Mouse (Mus musculus): ENCODE results near the gene Glp1r. TPM values are rescaled to one million over a fixed set of nuclear protein-coding genes. Genes with fewer than 3 reads are reported as not detected.

Glp1r gene
- not detected for polyA plus RNA-seq (2017; shearing (Covaris generic))

DNA sequence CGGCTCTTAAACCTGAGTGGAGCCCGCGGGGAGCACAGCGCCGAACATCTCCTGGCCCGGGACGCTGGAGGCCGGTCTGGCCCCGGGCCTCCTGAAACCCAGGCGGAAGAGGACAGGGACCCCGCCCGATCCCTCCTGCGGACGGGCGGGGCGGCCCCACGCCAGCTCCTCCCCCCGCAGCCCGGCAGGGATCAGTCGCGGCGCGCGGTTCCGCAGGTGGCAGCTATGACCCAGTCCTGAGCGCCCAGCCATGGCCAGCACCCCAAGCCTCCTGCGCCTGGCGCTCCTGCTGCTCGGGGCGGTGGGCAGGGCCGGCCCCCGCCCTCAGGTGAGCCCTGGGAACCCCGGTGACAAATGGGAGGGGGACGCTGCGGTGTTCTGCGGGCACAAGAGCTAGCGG is at the start of gene Glp1r:
TSS of gene Glp1r (plus strand) at position 191 of the 400 bp plus-strand sequence.

GRCm38 (mm10) chr17:30954340-30954739 is 52.7 kb downstream of the Glp1r start, which contains the start of gene Umodl1:
Gene Umodl1 (plus strand): TSS chr17:30954640.

Other genes starting within 250 kb of the Glp1r start
- not detected for gene Umodl1, start 52.8 kb downstream of the Glp1r start, polyA plus RNA-seq (2017; shearing (Covaris generic))
- 65.7 TPM for gene Abcg1, start 155.9 kb downstream of the Glp1r start, polyA plus RNA-seq (2017; shearing (Covaris generic))
- gene Tff3, start 227.8 kb downstream of the Glp1r start, polyA plus RNA-seq (2017; shearing (Covaris generic)) = not detected
- not detected for gene Tff2, start 242.5 kb downstream of the Glp1r start, polyA plus RNA-seq (2017; shearing (Covaris generic))